Mouse (Mus musculus) CD4-positive helper T cell, adult 2 months (primary cell): ENCODE results near the gene Dagla.

ENCODE experiments used
- DNase-seq: peaks from one replicate; pipeline ENCODE4 v3.0.0-alpha.2; 2012; ENCODE audit warnings: low read depth, missing footprints, low spot score

The Dagla gene

GRCm38 (mm10) chr19:10280771-10281540 is 23.7 kb downstream of the Dagla start:
- DNase-seq = no peak

GRCm38 (mm10) chr19:10279668-10280067 is 25.0 kb downstream of the Dagla start:
- DNase-seq = no peak

- no peak for DNase-seq
Measured at GRCm38 (mm10) chr19:10278669-10279324, 25.9 kb downstream of the Dagla start.

GRCm38 (mm10) chr19:10277759-10278158 is 26.9 kb downstream of the Dagla start:
- DNase-seq = no peak

- DNase-seq = no peak
Measured at GRCm38 (mm10) chr19:10277331-10277730, 27.3 kb downstream of the Dagla start.

- DNase-seq = no peak
Measured at GRCm38 (mm10) chr19:10276483-10277144, 28.1 kb downstream of the Dagla start.

GRCm38 (mm10) chr19:10274056-10274455 is 30.6 kb downstream of the Dagla start:
- no peak for DNase-seq

- DNase-seq = no peak
Measured at GRCm38 (mm10) chr19:10272746-10273145, 31.9 kb downstream of the Dagla start.

- DNase-seq = no peak
Measured at GRCm38 (mm10) chr19:10271592-10271991, 33.1 kb downstream of the Dagla start.

- DNase-seq = no peak
Measured at GRCm38 (mm10) chr19:10270356-10270755, 34.3 kb downstream of the Dagla start.

- no peak for DNase-seq
Measured at GRCm38 (mm10) chr19:10268851-10269250, 35.8 kb downstream of the Dagla start.

- no peak for DNase-seq
Measured at GRCm38 (mm10) chr19:10267953-10268352, 36.7 kb downstream of the Dagla start.

GRCm38 (mm10) chr19:10267057-10267456 is 37.6 kb downstream of the Dagla start:
- no peak for DNase-seq

GRCm38 (mm10) chr19:10266196-10266850 is 38.4 kb downstream of the Dagla start:
- no peak for DNase-seq

GRCm38 (mm10) chr19:10261369-10261768 is 43.3 kb downstream of the Dagla start:
- DNase-seq = no peak

- peak; percentile 48 for DNase-seq
Measured at GRCm38 (mm10) chr19:10258279-10259011, 46.2 kb downstream of the Dagla start.

- DNase-seq = no peak
Measured at GRCm38 (mm10) chr19:10248128-10248527, 56.5 kb downstream of the Dagla start.

- DNase-seq = no peak
Measured at GRCm38 (mm10) chr19:10247165-10247564, 57.5 kb downstream of the Dagla start.

- DNase-seq = no peak
Measured at GRCm38 (mm10) chr19:10244183-10244582, 60.5 kb downstream of the Dagla start.

GRCm38 (mm10) chr19:10242916-10243315 is 61.8 kb downstream of the Dagla start:
- no peak for DNase-seq

GRCm38 (mm10) chr19:10240654-10241305 is 63.9 kb downstream of the Dagla start, which contains the start of gene Myrf:
TSS of gene Myrf (minus strand) at chr19:10240748.
- DNase-seq = peak; percentile 73
